Mouse (Mus musculus) liver, postnatal 0 days (tissue): ENCODE results near the gene Arfgef3. TPM values are rescaled to one million over a fixed set of nuclear protein-coding genes. Genes with fewer than 3 reads are reported as not detected.
A peak's percentile ranks its signal among the peaks of the same experiment; 100 is the strongest.

Source experiments
- ATAC-seq: fragments of 200-750 bp; cut with Nextera tagmentation; 2 replicates; pipeline ENCODE4 v1.8.0; 2017; ENCODE audit warnings: mild to moderate bottlenecking, moderate library complexity
- DNase-seq: peaks from one replicate; pipeline ENCODE4 v3.0.0-alpha.2; 2016
- H3K27ac ChIP-seq: fragments of 300-500 bp; sonication (generic); 2 replicates; pipeline ENCODE4 v1.5.1; 2014; ENCODE audit warnings: antibody characterized with exemption, moderate library complexity, mild to moderate bottlenecking, low read depth
- H3K27me3 ChIP-seq: fragments of 300-500 bp; sonication (generic); 2 replicates; pipeline ENCODE4 v1.6.1; 2014; ENCODE audit warnings: low read length, control low read depth, mixed read lengths; ENCODE audit not compliant: insufficient read depth
- H3K36me3 ChIP-seq: fragments of 300-500 bp; sonication (generic); replicated peaks from 2 replicates; pipeline ENCODE4 v1.6.1; 2014; ENCODE audit warnings: mild to moderate bottlenecking, control low read depth, low read length, moderate library complexity, mixed read lengths; ENCODE audit not compliant: insufficient read depth
- H3K4me1 ChIP-seq: fragments of 300-500 bp; sonication (generic); 2 replicates; pipeline ENCODE4 v1.6.1; 2014; ENCODE audit warnings: antibody characterized with exemption, mild to moderate bottlenecking, control low read depth; ENCODE audit not compliant: insufficient read depth
- H3K4me2 ChIP-seq: fragments of 300-500 bp; sonication (generic); 2 replicates; pipeline ENCODE4 v1.6.1; 2014; ENCODE audit warnings: low read depth, mild to moderate bottlenecking, low read length, moderate library complexity, mixed read lengths
- H3K4me3 ChIP-seq: fragments of 300-500 bp; sonication (generic); 2 replicates; pipeline ENCODE4 v1.5.1; 2014; ENCODE audit warnings: low read depth, low read length
- H3K9ac ChIP-seq: fragments of 300-500 bp; sonication (generic); replicated peaks from 2 replicates; pipeline ENCODE4 v1.6.1; 2014; ENCODE audit warnings: mild to moderate bottlenecking, moderate library complexity
- H3K9me3 ChIP-seq: fragments of 300-500 bp; sonication (generic); 2 replicates; pipeline ENCODE4 v1.6.1; 2016; ENCODE audit warnings: mild to moderate bottlenecking, control low read depth, low read length, mixed read lengths
- CTCF ChIP-seq: sonication (generic); IDR thresholded peaks from 2 replicates; pipeline ENCODE4 v1.5.1; 2016; ENCODE audit warnings: antibody characterized with exemption, low read depth
- EP300 ChIP-seq: IDR thresholded peaks from 2 replicates; pipeline ENCODE4 v1.6.1; 2016; ENCODE audit warnings: antibody characterized with exemption, low read depth, mild to moderate bottlenecking
- WGBS: fragments of 180-500 bp; shearing (Covaris S2); extraction: QIAGEN DNeasy Blood & Tissue Kit; methylation state at CpG from one replicate; pipeline ENCODE4 v1.1.7; 2014; ENCODE audit not compliant: insufficient replicate concordance; 5-methylcytosine and 5-hydroxymethylcytosine counted together
- polyA plus RNA-seq: library from polyadenylated mRNA; unstranded; fragments of >200 nt; fragmentation: Nextera tagmentation; extraction: Ambion mirVana; gene quantifications from 2 replicates; pipeline ENCODE4 v1.2.1, GENCODE M21; 2015

The Arfgef3 gene
- polyA plus RNA-seq, 1 experiment from 2014 or later: 0.01 TPM

GRCm38 (mm10) chr10:18545309-18545708 lies 198.4 kb downstream of the Arfgef3 start:
- peak overlapping the region; percentile 93 for H3K4me2 ChIP-seq
- TF ChIP-seq EP300 (no peak), CTCF (no peak)
- no peak overlapping the region for H3K27ac ChIP-seq
- H3K9me3 ChIP-seq: no peaks in the 10 kb centered on the region
- 7% methylated on average over 13 of the region's 13 CpGs for WGBS
- DNase-seq (no peak), ATAC-seq (no peak)
- H3K4me3 ChIP-seq: peak overlapping the region; percentile 57
- peak overlapping the region; percentile 60 for H3K9ac ChIP-seq
- no peaks in the 10 kb centered on the region for H3K27me3 ChIP-seq
- peaks cover 3% of the 10 kb centered on the region; the same call in 1 of the 2 replicates for H3K4me1 ChIP-seq
- H3K36me3 ChIP-seq: no peaks in the 10 kb centered on the region

- ATAC-seq (no peak), DNase-seq (no peak)
- WGBS: 81% methylated on average over 2 of the region's 2 CpGs
- Histone ChIP-seq H3K36me3 (peaks cover 3% of the 10 kb centered on the region; the same call in 1 of the 2 replicates), H3K4me1 (no peaks in the 10 kb centered on the region), H3K27ac (no peak overlapping the region), H3K4me3 (no peak overlapping the region), H3K9ac (no peak overlapping the region), H3K27me3 (no peaks in the 10 kb centered on the region), H3K4me2 (no peak overlapping the region), H3K9me3 (no peaks in the 10 kb centered on the region)
- no peak for TF ChIP-seq CTCF
- TF ChIP-seq EP300: no peak
Observed at GRCm38 (mm10) chr10:18536889-18537288, 206.9 kb downstream of the Arfgef3 start.

- 67% methylated on average over 8 of the region's 8 CpGs for WGBS
- Histone ChIP-seq H3K4me2 (no peak overlapping the region), H3K9me3 (no peaks in the 10 kb centered on the region), H3K27ac (no peak overlapping the region), H3K9ac (no peak overlapping the region), H3K36me3 (peaks cover 6% of the 10 kb centered on the region; the same call in 1 of the 2 replicates), H3K4me3 (no peak overlapping the region), H3K4me1 (no peaks in the 10 kb centered on the region), H3K27me3 (no peaks in the 10 kb centered on the region)
- TF ChIP-seq EP300 (no peak), CTCF (no peak)
- ATAC-seq: no peak
- no peak for DNase-seq
Observed at GRCm38 (mm10) chr10:18532293-18532692, 211.5 kb downstream of the Arfgef3 start.

Other genes with a start within 250 kb of the Arfgef3 start
- gene Hebp2, start 197.9 kb downstream of the Arfgef3 start, polyA plus RNA-seq: 1.0 and 1.4 TPM in 2 replicates
- gene Gm4922, start 42.8 kb upstream of the Arfgef3 start, polyA plus RNA-seq: not detected in 2 replicates
- 68.3 and 68.7 TPM in 2 replicates for gene Perp, start 101.1 kb upstream of the Arfgef3 start, polyA plus RNA-seq